Mouse (Mus musculus): ENCODE data around the gene Cdk15. TPM values are rescaled to one million over a fixed set of nuclear protein-coding genes. Genes with fewer than 3 reads are reported as not detected.

The Cdk15 gene
- total and polyA plus RNA-seq, 2 experiments = not detected

DNA sequence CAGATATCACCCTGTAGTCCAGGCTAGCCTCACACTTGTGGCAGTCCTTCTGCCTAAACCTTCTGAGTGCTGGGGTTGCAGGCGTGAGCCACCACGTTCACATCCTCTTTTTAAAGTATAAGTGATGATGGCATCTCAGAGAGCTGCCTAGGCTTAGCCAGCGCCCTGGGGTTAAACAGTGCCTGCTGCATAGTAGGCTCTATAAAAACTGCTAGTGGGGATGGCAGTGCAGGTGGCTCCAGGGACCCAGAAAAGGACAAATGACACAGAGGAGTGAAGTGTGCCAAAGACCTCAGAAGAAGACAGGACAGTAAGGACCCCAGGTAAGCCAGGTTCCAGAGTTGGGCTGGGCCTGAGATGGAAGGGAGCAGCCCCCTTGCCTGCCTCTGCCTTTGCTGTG is 104.1 kb downstream of the Cdk15 start:
- DNase-seq (ENCODE audit: extremely low read depth, low read depth, low spot score) = no peak
- no peaks in the 10 kb centered on the region for H3K79me2 ChIP-seq (ENCODE audit: control insufficient read depth, insufficient read depth, low read length)
- WGBS = 81% methylated on average over 3 of the region's 3 CpGs
- TF ChIP-seq POLR2A (IDR thresholded peaks at IDR 0.05; ENCODE audit: extremely low read depth, insufficient read depth, low read length) = no peak
- no peak for TF ChIP-seq CTCF (IDR thresholded peaks at IDR 0.05; ENCODE audit: low read depth, low read length)
- no peaks in the 10 kb centered on the region for H3K36me3 ChIP-seq (ENCODE audit: control insufficient read depth, insufficient read depth, low read length)
- H3K9ac ChIP-seq (ENCODE audit: low read depth, low read length) = no peak overlapping the region
- H3K4me3 ChIP-seq (ENCODE audit: insufficient read depth, low read depth, low read length) = no peak overlapping the region
- peaks cover 2% of the 10 kb centered on the region; the same call in 1 of the 2 replicates for H3K4me1 ChIP-seq (ENCODE audit: control insufficient read depth, insufficient read depth, low read length)
- no peak overlapping the region for H3K27ac ChIP-seq (replicated peaks; ENCODE audit: insufficient read depth, low read depth, low read length)
- no peaks in the 10 kb centered on the region for H3K27me3 ChIP-seq (ENCODE audit: control insufficient read depth, insufficient read depth, low read length)

DNA sequence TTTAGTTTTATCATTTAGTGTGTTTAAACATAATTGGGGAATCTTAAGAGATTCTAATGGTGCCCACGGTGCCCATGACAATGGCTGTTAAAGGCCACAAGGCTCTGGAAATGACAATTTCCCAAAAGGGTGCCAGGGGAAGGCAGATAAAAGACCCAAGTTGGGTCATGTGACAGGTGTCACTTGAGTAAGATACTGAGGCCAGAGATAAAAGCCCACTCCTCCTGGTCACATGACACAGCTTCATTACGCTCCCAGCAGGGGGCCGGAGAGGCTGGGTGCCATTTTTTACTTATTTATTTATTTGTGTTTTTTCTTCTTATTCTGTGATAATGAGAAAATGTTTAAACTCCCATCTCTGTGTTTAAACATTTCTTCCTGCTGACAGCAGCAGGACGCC is 104.8 kb downstream of the Cdk15 start:
- H3K79me2 ChIP-seq (ENCODE audit: control insufficient read depth, insufficient read depth, low read length) = no peaks in the 10 kb centered on the region
- TF ChIP-seq CTCF (IDR thresholded peaks at IDR 0.05; ENCODE audit: low read depth, low read length) = no peak
- no peak for TF ChIP-seq POLR2A (IDR thresholded peaks at IDR 0.05; ENCODE audit: extremely low read depth, insufficient read depth, low read length)
- H3K27ac ChIP-seq (replicated peaks; ENCODE audit: insufficient read depth, low read depth, low read length) = no peak overlapping the region
- H3K4me3 ChIP-seq (ENCODE audit: insufficient read depth, low read depth, low read length) = no peak overlapping the region
- no peaks in the 10 kb centered on the region for H3K36me3 ChIP-seq (ENCODE audit: control insufficient read depth, insufficient read depth, low read length)
- DNase-seq (ENCODE audit: extremely low read depth, low read depth, low spot score) = no peak
- H3K9ac ChIP-seq (ENCODE audit: low read depth, low read length) = no peak overlapping the region
- no peaks in the 10 kb centered on the region for H3K27me3 ChIP-seq (ENCODE audit: control insufficient read depth, insufficient read depth, low read length)
- H3K4me1 ChIP-seq (ENCODE audit: control insufficient read depth, insufficient read depth, low read length) = peaks cover 2% of the 10 kb centered on the region; the same call in 1 of the 2 replicates
- 64% methylated on average over 4 of the region's 4 CpGs for WGBS

DNA sequence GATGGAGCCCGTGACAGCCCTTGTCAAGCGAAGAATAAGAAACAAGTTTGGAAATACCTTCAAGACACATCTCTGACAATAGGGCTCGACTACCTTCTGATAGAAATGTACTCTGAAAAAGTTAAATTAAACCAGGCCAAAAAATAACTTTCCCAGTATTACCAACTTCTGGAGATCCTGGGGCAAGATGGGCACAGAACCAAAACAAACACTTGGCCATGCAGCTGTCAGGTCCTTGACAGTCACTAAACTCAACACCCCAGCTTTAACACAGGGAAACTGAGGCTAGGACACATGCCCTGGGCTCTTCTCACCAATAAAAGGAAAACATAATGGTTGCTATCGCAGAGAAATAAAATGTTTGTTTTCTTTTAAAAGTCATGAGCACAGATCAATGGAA is 105.3 kb downstream of the Cdk15 start:
- Histone ChIP-seq H3K79me2 (ENCODE audit: control insufficient read depth, insufficient read depth, low read length) (no peaks in the 10 kb centered on the region), H3K9ac (ENCODE audit: low read depth, low read length) (no peak overlapping the region), H3K27me3 (ENCODE audit: control insufficient read depth, insufficient read depth, low read length) (no peaks in the 10 kb centered on the region), H3K4me1 (ENCODE audit: control insufficient read depth, insufficient read depth, low read length) (peaks cover 2% of the 10 kb centered on the region; the same call in 1 of the 2 replicates), H3K4me3 (ENCODE audit: insufficient read depth, low read depth, low read length) (no peak overlapping the region), H3K27ac (replicated peaks; ENCODE audit: insufficient read depth, low read depth, low read length) (no peak overlapping the region), H3K36me3 (ENCODE audit: control insufficient read depth, insufficient read depth, low read length) (no peaks in the 10 kb centered on the region)
- 64% methylated on average over 4 of the region's 4 CpGs for WGBS
- DNase-seq (ENCODE audit: extremely low read depth, low read depth, low spot score) = peak; percentile 51
- no peak for TF ChIP-seq POLR2A (IDR thresholded peaks at IDR 0.05; ENCODE audit: extremely low read depth, insufficient read depth, low read length)
- TF ChIP-seq CTCF (IDR thresholded peaks at IDR 0.05; ENCODE audit: low read depth, low read length) = no peak

DNA sequence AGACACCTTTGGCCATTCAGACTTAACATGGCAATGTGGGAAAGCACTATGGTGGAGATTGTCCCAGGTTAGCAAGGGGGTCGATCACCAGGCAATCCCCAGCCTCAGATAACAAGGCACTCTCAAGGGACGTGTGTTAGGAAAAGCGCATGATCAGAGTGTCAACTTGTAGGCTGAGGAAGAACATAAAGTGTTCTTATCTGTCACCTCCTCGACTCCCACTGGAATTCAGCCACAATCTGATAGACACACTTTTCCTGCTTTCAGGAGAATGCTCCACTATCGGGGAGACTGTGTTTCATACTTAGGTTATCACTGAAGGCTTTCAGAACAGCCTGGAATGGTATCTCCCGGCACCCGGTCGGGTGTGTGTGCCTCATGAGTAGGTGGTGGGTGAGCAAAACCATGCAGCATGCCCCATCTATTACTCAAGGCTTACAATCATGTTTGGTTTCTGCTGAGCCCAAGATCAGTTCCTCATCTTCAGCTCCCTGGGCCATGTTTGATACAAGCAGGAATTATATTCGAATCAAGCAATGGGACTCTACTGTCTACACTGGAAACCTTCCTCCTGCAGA is 107.8 kb downstream of the Cdk15 start:
- H3K9ac ChIP-seq (ENCODE audit: low read depth, low read length) = no peak overlapping the region
- peaks cover 5% of the 10 kb centered on the region; the same call in 1 of the 2 replicates for H3K4me1 ChIP-seq (ENCODE audit: control insufficient read depth, insufficient read depth, low read length)
- no peak overlapping the region for H3K4me3 ChIP-seq (ENCODE audit: insufficient read depth, low read depth, low read length)
- H3K36me3 ChIP-seq (ENCODE audit: control insufficient read depth, insufficient read depth, low read length) = no peaks in the 10 kb centered on the region
- 63% methylated on average over 9 of the region's 9 CpGs for WGBS
- TF ChIP-seq POLR2A (IDR thresholded peaks at IDR 0.05; ENCODE audit: extremely low read depth, insufficient read depth, low read length) (no peak), CTCF (IDR thresholded peaks at IDR 0.05; ENCODE audit: low read depth, low read length) (no peak)
- no peak for DNase-seq (ENCODE audit: extremely low read depth, low read depth, low spot score)
- H3K79me2 ChIP-seq (ENCODE audit: control insufficient read depth, insufficient read depth, low read length) = no peaks in the 10 kb centered on the region
- H3K27me3 ChIP-seq (ENCODE audit: control insufficient read depth, insufficient read depth, low read length) = no peaks in the 10 kb centered on the region
- no peak overlapping the region for H3K27ac ChIP-seq (replicated peaks; ENCODE audit: insufficient read depth, low read depth, low read length)

DNA sequence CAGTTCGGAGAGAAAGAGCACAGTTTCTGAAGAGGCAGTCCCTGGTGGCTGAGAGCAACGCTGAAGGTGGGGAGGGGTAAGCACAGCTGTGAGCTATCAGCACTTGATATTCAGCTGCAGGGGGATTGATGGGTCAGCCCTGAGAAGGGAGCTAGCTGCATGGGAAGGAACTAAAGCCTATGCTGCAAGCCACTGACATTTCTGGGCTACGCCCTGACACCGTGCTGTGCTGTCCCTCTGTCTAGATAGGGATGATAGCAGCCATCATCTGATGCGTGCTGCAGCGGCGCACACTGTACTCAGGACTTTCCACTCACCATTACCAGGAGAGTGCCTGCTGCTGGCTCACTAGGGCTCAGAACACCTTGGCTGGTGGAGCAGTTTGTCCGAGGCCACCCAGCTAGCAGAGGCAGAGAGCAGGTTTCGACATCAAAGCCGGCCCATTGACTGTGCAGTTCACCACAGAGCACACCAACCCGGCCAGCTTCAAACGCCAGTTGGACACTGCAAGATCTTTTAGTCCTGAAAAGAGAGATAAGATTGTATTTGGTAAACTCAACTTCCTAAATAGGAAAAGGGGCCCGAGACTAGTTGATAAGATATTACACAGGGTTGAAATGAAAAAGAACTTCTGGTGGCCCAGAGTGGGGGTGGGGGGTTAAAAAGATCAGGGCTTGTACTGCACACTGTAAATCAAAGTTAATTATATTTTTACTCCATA is 111.4 kb downstream of the Cdk15 start:
- H3K4me1 ChIP-seq (ENCODE audit: control insufficient read depth, insufficient read depth, low read length) = peaks cover 3% of the 10 kb centered on the region; the same call in 1 of the 2 replicates
- 15% methylated on average over 13 of the region's 13 CpGs for WGBS
- DNase-seq (ENCODE audit: extremely low read depth, low read depth, low spot score) = peak; percentile 94
- H3K4me3 ChIP-seq (ENCODE audit: insufficient read depth, low read depth, low read length) = no peak overlapping the region
- H3K27ac ChIP-seq (replicated peaks; ENCODE audit: insufficient read depth, low read depth, low read length) = peak overlapping the region; percentile 9; the same call in 1 of the 2 replicates
- H3K9ac ChIP-seq (ENCODE audit: low read depth, low read length) = 0 out of 2 replicates have a peak overlapping the region, but pooled peaks have one; percentile 5
- TF ChIP-seq POLR2A (IDR thresholded peaks at IDR 0.05; ENCODE audit: extremely low read depth, insufficient read depth, low read length) (no peak), CTCF (IDR thresholded peaks at IDR 0.05; ENCODE audit: low read depth, low read length) (0 out of 2 replicates have a peak, but pooled peaks have one; percentile 18)
- no peaks in the 10 kb centered on the region for H3K79me2 ChIP-seq (ENCODE audit: control insufficient read depth, insufficient read depth, low read length)
- H3K36me3 ChIP-seq (ENCODE audit: control insufficient read depth, insufficient read depth, low read length) = no peaks in the 10 kb centered on the region
- no peaks in the 10 kb centered on the region for H3K27me3 ChIP-seq (ENCODE audit: control insufficient read depth, insufficient read depth, low read length)
